Mouse (Mus musculus): ENCODE measurements at regions not wholly inside any gene's neighbourhood (a gene's known extent, or its start where the extent isn't known, plus 50 kb on each side); places are given as distances from the start of the nearest gene placed in this dataset.

DNA sequence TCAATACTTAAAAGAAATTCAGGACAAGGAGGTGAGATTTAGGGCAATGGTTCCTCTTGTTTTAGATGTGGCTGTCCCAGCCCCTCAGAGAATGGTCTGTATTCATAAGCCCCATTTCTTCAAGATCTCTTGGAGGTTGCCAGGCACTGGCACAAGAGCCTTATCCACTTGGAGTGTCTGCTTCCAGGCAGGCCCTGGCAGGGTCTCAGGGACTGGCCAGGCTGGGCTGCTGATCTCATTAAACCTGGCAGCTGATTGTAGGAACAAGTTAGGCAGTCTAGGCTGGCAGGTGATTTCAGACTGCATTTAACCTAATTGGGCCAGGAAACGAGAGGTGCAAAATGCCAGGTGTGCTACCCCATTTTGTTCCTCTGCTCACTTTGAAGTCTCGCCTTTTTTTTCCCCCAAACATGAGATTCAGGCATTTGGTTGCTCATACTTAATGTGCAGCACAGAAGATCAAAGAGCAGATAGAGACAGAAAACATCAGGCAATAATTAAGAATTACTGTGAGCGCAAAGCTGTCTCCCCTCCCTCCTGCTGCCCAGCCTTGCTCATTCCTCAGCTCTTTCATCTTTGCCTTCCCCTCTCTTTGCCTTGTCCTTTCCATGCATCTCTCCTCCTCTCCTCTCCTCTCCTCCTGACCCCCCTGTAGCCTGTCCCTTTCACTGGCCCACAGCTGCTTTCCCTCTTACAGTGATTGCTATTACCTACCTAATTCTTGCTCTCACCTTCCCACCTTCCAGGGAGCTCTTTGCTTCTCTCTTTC lies 449.3 kb downstream of the Gm9195 start:
- TF ChIP-seq GATA1 (IDR thresholded peaks at IDR 0.05; ENCODE audit: low read length): no peak

DNA sequence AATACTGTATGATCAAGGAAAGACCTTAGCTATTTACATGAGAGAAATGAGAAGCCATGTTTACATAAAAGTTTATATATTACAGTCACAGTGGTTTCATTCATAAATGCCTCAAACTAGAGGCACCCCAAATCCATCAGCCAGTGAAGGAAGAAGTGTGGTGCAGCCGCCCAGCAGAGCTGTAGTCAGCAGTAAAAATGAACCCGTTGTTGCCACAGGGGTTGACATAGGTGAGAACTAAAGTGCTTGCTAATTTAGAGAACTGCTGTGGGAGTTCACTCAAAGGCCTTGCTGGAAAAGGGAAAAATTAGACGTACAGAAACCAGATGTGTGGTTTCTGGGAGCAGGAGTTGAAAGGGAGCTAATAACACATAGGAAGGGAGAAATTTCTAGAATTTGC lies 461.2 kb downstream of the Gm9195 start:
- TF ChIP-seq GATA1 (IDR thresholded peaks at IDR 0.05; ENCODE audit: low read length): no peak

DNA sequence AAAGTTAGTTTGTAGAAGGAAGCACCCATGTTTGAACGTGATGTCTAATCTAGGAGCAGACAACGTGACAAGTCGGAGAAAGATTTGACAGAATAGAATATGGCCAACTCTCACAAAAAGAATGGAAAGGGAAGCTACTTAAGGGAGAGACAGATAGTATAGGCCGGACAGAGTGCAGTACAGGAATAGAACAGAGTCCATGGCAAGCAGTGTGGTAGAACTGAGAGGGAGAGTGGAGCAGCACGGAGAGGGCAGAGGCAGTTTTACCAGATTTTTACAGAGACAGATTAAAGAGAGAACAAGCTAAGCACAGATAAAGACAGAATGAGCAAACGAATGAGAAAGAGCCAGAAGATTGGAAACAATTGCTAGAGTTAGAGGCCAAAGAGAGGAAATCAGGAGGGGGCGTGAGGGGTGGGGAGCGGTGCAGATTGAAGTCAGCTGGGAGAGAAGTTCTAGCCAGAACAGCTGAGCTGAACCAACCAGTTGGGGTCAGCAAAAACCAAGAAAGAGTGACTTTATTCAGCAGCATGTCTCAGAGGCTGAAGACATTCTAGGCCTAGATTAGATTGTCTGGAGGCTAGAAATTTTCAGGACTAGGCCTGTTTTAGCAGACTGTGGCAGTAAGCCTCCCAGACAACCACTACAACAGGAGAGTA lies 464.1 kb downstream of the Gm9195 start:
- TF ChIP-seq GATA1 (IDR thresholded peaks at IDR 0.05; ENCODE audit: low read length): no peak

DNA sequence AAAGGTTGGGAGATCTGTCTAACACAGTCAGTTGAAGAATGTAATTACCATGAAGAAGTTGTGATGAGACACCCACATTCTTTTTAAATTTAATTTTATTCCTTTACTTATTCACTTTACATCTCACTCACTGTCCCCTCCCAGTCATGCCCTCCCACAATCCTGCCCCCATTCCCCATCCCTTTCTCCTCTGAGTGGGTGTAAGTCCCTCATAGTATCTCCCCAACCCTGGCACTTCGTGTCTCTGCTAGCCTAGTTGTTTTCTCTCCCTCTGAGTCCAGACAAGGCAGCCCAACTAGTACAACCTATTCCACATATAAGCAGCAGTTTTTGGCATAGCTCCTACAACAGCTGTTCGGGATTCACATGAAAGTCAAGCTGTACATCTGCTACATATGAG lies 487.3 kb downstream of the Gm9195 start:
- no peak for TF ChIP-seq GATA1 (IDR thresholded peaks at IDR 0.05; ENCODE audit: low read length)

DNA sequence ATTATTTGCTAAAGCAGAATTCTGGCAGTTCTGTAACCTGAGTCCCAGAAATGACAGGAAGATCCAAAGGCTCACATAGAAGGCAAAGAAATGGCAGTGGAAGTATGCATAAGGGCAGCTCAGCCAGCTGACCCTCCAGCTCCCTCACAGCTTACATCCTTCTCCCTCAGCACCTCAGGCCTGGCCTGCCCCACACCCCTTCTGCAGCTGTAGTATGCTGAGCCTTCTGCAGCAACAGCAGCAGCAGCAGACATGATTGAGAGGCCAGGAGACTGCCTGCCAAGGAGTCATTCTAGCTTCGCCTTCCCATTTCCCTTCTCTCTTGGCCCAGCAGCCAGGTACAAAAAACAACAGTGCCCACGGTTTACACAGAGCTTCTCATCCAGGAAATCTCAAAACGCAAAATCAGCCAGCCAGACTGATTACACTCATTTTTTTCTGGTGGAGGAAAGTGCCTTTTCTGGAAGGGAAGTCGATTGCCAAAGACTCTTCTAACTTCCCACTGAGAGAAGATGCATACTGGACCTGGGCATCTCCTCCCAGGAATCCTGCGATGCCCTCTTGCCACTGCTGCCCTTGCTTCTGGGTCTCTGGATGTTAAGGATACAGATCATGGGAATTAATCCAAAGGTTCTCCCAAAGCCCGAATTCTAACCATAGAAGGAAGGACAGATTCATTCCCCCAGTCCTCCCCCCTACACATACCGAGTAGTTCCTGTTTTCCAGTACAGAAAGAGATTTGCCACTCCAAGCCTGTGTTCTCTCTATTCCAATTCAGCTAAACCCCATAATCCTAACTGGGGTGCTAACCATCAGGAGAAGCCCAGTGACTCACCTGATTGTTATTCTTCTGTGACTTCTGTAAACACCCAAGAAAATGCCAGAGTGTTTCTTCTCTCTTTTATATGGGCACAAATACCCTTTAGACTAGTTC lies 489.2 kb downstream of the Gm9195 start:
- no peak for TF ChIP-seq GATA1 (IDR thresholded peaks at IDR 0.05; ENCODE audit: low read length)

DNA sequence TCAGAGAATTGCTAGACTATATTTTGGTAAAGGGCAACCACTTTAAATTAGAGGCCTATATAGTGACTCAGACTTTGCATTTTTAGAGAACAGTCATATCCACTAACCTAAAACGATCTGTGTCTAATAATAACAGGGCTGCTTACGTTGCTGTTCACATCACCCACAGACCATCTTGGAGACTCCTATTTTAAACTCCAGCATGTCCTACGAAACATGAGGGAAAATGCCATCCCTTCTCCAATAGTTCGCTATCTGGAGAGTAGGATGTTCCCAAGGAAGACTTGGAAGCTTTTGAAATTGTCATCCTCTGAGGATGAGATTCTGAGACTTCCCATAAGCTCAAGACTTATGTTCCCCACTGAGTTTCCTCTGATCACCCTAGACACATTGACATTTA lies 518.6 kb downstream of the Gm9195 start:
- TF ChIP-seq GATA1 (IDR thresholded peaks at IDR 0.05; ENCODE audit: low read length): no peak

DNA sequence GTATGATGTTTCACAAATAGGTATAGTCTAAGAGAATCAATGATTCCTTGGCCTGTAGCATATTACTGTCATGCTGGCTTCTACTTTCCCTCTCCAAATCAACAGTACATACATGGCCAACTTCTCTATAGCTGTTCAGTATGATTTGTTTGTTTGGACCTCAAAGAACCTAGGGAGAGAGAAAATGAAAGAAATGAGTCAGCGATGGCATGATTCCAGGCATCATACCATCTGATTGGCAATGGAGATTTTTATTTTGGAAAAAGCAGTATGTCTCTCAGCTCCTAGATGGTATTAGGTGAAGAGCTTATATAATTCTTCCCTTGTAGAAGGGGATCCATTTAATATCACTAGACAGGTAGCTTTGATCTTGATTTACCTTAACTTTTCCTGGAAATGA lies 519.1 kb downstream of the Gm9195 start:
- TF ChIP-seq GATA1 (IDR thresholded peaks at IDR 0.05; ENCODE audit: low read length): no peak

DNA sequence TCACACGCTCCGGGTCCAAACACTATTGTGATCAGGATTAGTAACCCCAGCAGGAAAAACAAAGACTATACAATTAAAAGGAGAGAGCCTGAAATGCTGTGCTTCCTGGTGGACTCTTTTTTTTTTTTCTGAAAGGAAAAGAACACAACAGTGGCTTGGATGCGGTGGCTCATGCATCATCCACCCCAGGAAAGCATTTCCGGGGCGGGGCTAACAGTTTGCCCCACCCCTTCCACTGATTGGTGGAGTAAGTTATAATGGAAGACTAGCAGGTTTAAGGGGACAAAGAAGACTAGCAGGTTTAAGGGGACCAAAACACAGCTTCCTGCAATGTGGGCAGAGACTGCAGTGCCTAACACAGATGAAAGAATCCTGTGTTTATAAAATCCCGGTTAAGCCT lies 524.0 kb downstream of the Gm9195 start:
- TF ChIP-seq GATA1 (IDR thresholded peaks at IDR 0.05; ENCODE audit: low read length): no peak

DNA sequence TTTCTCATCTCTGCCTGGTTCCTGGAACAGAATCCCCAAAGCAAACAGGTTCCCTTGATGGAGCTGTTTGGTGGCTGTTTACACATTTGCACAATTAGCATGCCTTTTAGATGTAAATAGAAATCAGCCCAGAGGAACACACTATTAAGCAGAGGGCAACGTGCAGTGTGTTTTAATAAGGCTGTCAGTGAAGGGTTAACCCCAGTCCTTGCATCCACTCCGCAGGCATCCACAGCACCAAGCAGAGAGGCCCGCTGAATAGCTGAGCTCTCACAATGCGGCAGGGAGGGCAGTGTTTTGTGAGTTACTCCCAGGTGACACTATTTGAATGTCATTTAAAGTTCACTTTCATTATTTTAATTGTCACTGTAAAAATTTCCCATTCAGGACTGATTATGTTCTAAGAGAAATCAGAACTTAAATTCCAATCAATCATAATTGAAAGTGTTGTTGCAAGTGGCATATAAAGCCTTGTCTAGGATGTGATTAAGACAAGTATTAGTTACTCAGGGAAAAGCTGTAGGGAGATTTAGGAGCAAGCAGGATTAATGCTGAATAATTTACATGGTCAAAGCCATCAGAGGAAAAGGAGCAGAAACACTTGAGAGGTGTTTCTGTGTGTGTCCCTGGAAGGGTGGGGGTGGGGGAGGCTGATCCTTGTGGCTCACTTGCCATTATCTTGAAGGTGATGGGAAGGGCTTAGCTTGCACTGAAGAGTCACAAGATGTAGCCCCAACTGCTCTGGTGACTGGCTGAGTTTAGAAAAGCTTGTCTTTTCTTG lies 528.1 kb downstream of the Gm9195 start:
- no peak for TF ChIP-seq GATA1 (IDR thresholded peaks at IDR 0.05; ENCODE audit: low read length)

DNA sequence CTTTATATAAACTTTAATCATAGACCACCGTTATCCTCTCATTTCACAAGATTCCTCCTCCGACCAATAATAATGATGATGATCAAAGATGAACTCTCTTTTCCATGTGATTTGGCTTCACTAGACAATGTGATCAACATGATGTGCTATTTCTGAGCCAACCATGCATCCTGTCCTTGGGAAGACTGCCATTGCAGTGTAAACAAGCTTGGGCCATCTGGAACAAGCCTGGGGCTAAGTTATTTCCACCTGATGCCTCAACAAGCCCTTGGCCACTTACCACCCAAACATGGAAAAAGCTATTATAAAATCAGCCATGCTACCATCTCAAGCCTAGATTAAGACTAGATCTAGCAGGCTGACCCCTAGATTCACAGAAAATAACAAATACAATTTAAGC lies 542.9 kb downstream of the Gm9195 start:
- no peak for TF ChIP-seq GATA1 (IDR thresholded peaks at IDR 0.05; ENCODE audit: low read length)

DNA sequence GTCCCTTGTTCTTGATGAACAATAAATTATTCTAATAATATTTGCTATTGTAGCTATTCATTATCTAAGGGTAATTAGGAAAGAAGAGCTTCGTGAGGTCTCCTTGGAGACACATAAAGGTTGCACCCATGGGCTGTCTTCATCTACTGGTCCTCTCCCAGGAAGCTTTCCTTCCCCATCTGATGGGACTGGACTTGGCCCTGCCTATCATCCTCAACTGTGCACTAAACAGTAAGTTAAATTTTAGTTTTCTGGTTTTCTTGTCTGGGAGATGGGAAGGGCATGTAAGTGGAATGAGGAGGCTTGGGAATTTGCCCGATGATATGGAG lies 554.5 kb downstream of the Gm9195 start:
- no peak for TF ChIP-seq GATA1 (IDR thresholded peaks at IDR 0.05; ENCODE audit: low read length)

DNA sequence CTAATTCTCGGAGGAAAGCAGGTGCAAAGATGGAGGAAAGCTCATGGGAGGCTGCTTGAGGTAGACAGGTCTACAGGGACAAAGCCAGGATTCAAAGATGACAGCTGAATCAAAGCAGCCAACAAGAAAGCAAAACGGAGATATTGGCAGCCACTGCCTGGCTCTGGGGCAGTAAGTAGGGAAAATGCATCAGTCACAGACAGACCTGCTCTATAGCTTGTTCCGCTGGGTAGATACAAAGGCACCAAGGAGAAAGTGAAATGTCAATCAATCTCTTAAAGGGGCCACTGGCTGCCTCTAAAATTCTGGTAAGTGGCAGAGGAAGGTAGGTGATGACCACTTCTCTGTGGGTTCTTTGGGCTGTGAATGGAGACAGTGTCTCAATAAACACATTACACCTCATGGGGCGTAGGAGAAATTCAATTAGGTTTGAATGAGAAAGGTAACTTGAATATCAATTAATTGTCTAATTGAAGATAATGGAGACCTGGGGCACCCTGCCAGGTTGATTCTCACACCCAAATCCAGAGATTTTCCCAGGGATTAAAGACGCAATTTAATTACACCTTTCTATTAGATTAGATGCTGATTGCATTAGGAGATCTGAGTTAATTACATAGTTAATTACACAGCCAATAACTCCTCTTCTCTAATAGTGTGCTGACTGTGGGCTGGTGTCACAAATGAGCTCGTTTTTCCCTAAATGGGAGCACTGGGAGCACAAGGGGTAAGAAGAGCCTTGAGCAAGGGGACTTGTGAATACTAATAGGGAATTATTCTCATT lies 555.1 kb downstream of the Gm9195 start:
- no peak for TF ChIP-seq GATA1 (IDR thresholded peaks at IDR 0.05; ENCODE audit: low read length)

DNA sequence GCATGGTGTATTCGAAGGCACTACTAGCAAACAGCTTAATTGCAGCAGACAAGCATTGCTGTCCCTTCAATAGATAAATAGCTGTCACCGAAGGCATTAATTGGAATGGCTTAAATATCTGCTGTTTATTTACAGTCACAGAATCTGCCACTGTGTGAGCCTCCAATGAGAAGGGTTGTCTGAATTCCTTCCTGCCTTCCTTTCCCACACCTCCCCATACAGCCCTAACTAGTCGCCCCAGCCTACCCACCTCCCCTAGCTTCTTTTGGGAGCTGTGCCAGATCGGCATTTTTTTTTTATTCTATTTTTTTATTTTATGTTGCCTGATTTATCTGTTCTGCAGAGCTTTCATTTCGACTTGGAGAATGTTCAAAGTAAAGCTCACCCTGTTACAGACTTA lies 575.7 kb downstream of the Gm9195 start:
- TF ChIP-seq GATA1 (IDR thresholded peaks at IDR 0.05; ENCODE audit: low read length): no peak

DNA sequence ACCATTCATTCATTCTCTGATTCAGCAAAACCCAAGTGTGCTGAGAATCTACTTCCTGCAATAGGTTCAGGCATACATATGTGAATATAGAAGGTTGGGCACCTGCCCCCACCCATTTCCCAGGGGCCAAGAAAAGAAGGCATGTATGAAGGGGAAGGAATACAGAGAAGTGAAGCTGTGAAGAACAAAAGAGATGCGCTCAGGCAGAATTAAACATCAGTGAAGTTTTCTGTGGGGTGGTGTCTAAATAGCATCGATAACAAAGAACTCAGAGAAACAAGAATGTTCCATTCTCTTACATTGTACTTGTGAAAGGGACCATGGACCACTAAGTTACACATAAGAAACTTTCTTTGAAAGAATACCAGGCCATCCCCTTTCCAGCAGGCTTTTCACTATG lies 580.7 kb downstream of the Gm9195 start:
- no peak for TF ChIP-seq GATA1 (IDR thresholded peaks at IDR 0.05; ENCODE audit: low read length)

DNA sequence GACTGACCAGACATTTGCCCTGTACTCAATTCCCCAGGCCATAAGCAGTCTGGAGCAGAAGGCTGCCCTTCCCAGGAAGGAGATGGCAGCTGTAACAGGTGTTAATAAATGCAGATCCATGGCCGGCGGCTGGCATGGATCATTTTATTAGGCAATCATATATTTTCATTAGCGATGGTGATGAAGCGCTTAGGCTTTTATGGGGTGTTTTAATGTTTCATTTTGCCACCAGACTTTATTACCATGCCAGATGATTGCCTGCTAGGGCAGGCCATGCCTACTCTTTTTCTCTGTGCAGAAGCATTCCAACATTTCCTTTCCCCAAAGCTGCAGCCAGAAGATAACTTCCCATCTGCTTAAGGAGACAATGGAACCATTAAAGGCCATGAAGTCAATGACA lies 596.2 kb downstream of the Gm9195 start:
- no peak for TF ChIP-seq GATA1 (IDR thresholded peaks at IDR 0.05; ENCODE audit: low read length)

Measured in G1E-ER4 (cell line).